9 mouse cellular contexts compared by ENCODE assay signal in genomic region chr15:27943486-27944195, GRCm38 (mm10).
DNase-seq lines count a peak whose midpoint lies in the region; ATAC-seq lines count a peak whose summit lies in the region.
"Had no signal": no experiment of that assay in that cellular context is flagged by ENCODE, and none has a peak within 500 bp of the region (broad histone marks: within the 10 kb centered on the region; RNA-seq: fewer than 3 reads in every experiment).

No protein-coding gene starts in this region.

- no peak for DNase-seq in heart, adult 8-10 months (ENCODE audit: low spot score)
- DNase-seq in brain, adult 2 months (ENCODE audit: low read depth, low spot score) = peak; percentile 97
- DNase-seq in layer of hippocampus, postnatal 36 days = peak; percentile 72 to 76
- DNase-seq in right cerebral cortex, postnatal 4 days = peak; percentile 40
- DNase-seq in liver = no peak
- DNase-seq: liver, embryonic 13.5 days had no signal

- peaks cover 40% of the 10 kb centered on the region for H3K4me1 ChIP-seq in heart, embryonic 11.5 days (ENCODE audit: control insufficient read depth, insufficient read depth, low read length)
- peaks cover 75% of the 10 kb centered on the region for H3K4me1 ChIP-seq in forebrain, embryonic 15.5 days
- H3K4me1 ChIP-seq in liver, embryonic 12.5 days = no peaks in the 10 kb centered on the region

- no peak overlapping the region for H3K9ac ChIP-seq in heart, embryonic 11.5 days (ENCODE audit: low read depth, low read length)
- no peak overlapping the region for H3K9ac ChIP-seq in forebrain, embryonic 15.5 days (replicated peaks)
- no peak overlapping the region for H3K9ac ChIP-seq in liver, embryonic 12.5 days
- H3K9ac ChIP-seq: liver, embryonic 13.5 days had no signal

- 66% methylated on average over 18 of the region's 18 CpGs for WGBS in heart, embryonic 11.5 days (ENCODE audit: insufficient replicate concordance)
- 5% methylated on average over 18 of the region's 18 CpGs for WGBS in forebrain, embryonic 15.5 days
- 74% methylated on average over 18 of the region's 18 CpGs for WGBS in liver, embryonic 12.5 days (ENCODE audit: insufficient replicate concordance)

- H3K36me3 ChIP-seq in heart, embryonic 11.5 days (ENCODE audit: control insufficient read depth, insufficient read depth, low read length) = no peaks in the 10 kb centered on the region
- H3K36me3 ChIP-seq in forebrain, embryonic 15.5 days = no peaks in the 10 kb centered on the region
- no peaks in the 10 kb centered on the region for H3K36me3 ChIP-seq in liver, embryonic 12.5 days
- H3K36me3 ChIP-seq: liver, embryonic 13.5 days had no signal

- no peaks in the 10 kb centered on the region for H3K27me3 ChIP-seq in heart, embryonic 11.5 days (ENCODE audit: control insufficient read depth, insufficient read depth, low read length)
- H3K27me3 ChIP-seq in forebrain, embryonic 15.5 days = no peaks in the 10 kb centered on the region
- no peaks in the 10 kb centered on the region for H3K27me3 ChIP-seq in liver, embryonic 12.5 days (replicated peaks)
- H3K27me3 ChIP-seq: liver, embryonic 13.5 days had no signal

- H3K9me3 ChIP-seq in heart, embryonic 11.5 days (replicated peaks; ENCODE audit: control insufficient read depth, low read length) = no peaks in the 10 kb centered on the region
- H3K9me3 ChIP-seq in forebrain, embryonic 15.5 days = no peaks in the 10 kb centered on the region
- H3K9me3 ChIP-seq in liver, embryonic 12.5 days (replicated peaks) = no peaks in the 10 kb centered on the region
- H3K9me3 ChIP-seq: liver, embryonic 13.5 days had no signal

- no peak overlapping the region for H3K4me2 ChIP-seq in heart, embryonic 11.5 days
- peak overlapping the region; percentile 16 for H3K4me2 ChIP-seq in forebrain, embryonic 15.5 days (replicated peaks)
- H3K4me2 ChIP-seq in liver, embryonic 12.5 days = no peak overlapping the region
- H3K4me2 ChIP-seq: liver, embryonic 13.5 days had no signal

- H3K4me3 ChIP-seq in heart, embryonic 11.5 days (ENCODE audit: low read depth, low read length) = no peak overlapping the region
- no peak overlapping the region for H3K4me3 ChIP-seq in forebrain, embryonic 15.5 days
- H3K4me3 ChIP-seq in liver, embryonic 12.5 days = no peak overlapping the region
- H3K4me3 ChIP-seq: liver, embryonic 13.5 days had no signal

- H3K27ac ChIP-seq in heart, embryonic 11.5 days (ENCODE audit: low read depth, low read length) = peak overlapping the region; percentile 52; the same call in 1 of the 2 replicates
- peak overlapping the region; percentile 60 for H3K27ac ChIP-seq in forebrain, embryonic 15.5 days (replicated peaks)
- no peak overlapping the region for H3K27ac ChIP-seq in liver, embryonic 12.5 days
- H3K27ac ChIP-seq: liver, embryonic 13.5 days had no signal

- 0 out of 2 replicates have a peak, but pooled peaks have one; percentile 31 for ATAC-seq in heart, embryonic 11.5 days (replicated peaks; ENCODE audit: insufficient number of reproducible peaks, low FRiP score, low TSS enrichment)
- peak; percentile 75 for ATAC-seq in forebrain, embryonic 15.5 days (replicated peaks)
- ATAC-seq in liver, embryonic 12.5 days = no peak

Comparison
In these comparisons a context has a peak if more than half of its experiments do, and no peak if none do; other contexts are left out.
1. DNase-seq: peak in brain, adult 2 months (single experiment), layer of hippocampus, postnatal 36 days (2 of 2) and right cerebral cortex, postnatal 4 days (single experiment); none in heart, adult 8-10 months (single experiment) and liver (single experiment).